Mouse (Mus musculus) brain, embryonic 14.5 days (tissue): ENCODE data around the gene Slc26a11.

Experiments used
- CTCF ChIP-seq: fragments of 200-500 bp; IDR thresholded peaks from 2 replicates; pipeline ENCODE4 v1.5.1; 2012; ENCODE audit warnings: inconsistent platforms, mild to moderate bottlenecking, moderate library complexity, borderline replicate concordance; ENCODE audit not compliant: insufficient read depth, insufficient read length; ENCODE audit errors: extremely low read depth
- POLR2A ChIP-seq: fragments of 200-500 bp; IDR thresholded peaks from 2 replicates; pipeline ENCODE4 v1.6.1; 2012; ENCODE audit warnings: mild to moderate bottlenecking, inconsistent platforms, borderline replicate concordance; ENCODE audit not compliant: poor library complexity, insufficient read depth, insufficient read length, severe bottlenecking; ENCODE audit errors: extremely low read depth

DNA sequence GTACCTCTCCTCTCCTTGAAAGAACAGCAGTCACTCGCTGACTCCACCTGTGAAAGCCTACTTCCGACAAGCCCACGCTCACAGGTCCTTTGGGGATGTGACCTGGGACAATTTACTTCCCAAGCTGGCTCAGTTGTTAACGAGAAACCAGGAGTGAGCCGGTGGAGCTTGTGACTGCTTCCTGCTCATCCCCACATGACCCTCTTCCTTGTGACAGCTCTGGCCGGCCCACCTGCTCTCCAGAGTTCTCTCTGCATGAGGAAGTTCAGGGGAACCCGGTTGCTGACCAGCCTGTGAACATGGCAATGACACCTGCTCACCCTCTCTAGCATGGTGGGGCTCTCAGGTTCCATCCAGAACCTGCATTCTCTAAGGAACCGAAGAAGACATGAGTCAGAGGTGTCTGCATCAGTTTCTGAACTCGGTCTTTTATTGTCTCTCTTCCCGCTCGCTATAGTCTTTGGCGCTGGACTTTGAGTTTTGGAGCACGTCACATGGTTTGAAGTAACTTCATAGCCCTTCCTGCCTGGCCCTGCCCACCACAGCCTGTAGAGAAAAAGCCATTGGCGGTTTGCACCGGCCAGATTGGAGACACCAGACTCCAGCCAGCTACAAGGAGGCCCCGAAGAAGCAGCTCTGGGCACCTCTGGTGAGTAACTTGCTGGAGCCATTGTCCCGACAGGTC lies 41.0 kb upstream of the Slc26a11 start:
- TF ChIP-seq POLR2A = no peak
- TF ChIP-seq CTCF = no peak
